Mouse (Mus musculus): ENCODE measurements around the gene Hinfp.
"Not testable (repeated sequence)": the region's sequence is repeated elsewhere in the genome, so short reads cannot be mapped to it uniquely, and the experiment has no call there.

- TF ChIP-seq CTCF (IDR thresholded peaks at IDR 0.05; ENCODE audit: control insufficient read depth, insufficient read depth, low read length); POLR2A (IDR thresholded peaks at IDR 0.05; ENCODE audit: borderline replicate concordance, control insufficient read depth, low read depth, low read length): not testable (repeated sequence)
Measured at GRCm38 (mm10) chr9:44300001-44300400, 5.5 kb downstream of the Hinfp start.

All from bone marrow, adult 2 months (tissue).